Mouse (Mus musculus): ENCODE data around the gene Pxn. TPM values are rescaled to one million over a fixed set of nuclear protein-coding genes. Genes with fewer than 3 reads are reported as not detected.

Gene Pxn
- polyA plus RNA-seq, 1 experiment, result 25.7 TPM

DNA sequence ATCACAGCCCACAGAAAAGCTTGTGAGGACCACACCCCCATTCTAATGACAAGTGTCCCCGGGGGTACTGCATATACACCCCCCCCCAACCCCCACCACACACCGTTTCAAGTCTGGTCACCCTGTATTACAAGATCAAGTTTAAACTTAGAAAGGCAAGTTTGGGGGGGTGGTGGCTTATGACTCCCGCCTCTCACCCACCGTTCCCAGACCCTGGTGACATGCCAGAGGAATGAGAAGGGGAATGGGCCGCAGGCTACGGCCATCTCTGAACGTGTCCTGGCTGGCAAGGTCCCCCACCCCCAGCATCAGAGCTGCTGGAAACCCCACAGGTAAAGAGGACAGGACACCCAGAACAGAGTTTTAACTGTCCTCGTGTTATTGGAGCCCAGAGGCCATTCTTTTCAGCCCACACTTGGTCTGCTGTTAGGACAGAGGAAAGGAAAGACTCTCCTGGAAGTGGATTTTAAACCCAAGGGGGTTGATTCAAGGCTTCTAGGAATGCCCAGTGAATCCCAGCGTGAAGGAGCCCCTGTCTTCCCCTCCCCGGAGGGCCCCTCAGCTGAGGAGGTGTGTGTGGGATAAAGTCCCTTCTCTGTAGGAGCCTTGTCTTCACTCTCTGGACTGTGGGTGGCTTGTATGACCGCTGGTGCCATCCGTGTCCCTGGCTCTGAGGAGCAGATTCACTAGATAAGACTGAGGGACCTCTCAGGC lies 948 bp downstream of the Pxn start:
- H3K4me1 ChIP-seq (ENCODE audit: control insufficient read depth, insufficient read depth, low read length), result peaks cover 5% of the 10 kb centered on the region

DNA sequence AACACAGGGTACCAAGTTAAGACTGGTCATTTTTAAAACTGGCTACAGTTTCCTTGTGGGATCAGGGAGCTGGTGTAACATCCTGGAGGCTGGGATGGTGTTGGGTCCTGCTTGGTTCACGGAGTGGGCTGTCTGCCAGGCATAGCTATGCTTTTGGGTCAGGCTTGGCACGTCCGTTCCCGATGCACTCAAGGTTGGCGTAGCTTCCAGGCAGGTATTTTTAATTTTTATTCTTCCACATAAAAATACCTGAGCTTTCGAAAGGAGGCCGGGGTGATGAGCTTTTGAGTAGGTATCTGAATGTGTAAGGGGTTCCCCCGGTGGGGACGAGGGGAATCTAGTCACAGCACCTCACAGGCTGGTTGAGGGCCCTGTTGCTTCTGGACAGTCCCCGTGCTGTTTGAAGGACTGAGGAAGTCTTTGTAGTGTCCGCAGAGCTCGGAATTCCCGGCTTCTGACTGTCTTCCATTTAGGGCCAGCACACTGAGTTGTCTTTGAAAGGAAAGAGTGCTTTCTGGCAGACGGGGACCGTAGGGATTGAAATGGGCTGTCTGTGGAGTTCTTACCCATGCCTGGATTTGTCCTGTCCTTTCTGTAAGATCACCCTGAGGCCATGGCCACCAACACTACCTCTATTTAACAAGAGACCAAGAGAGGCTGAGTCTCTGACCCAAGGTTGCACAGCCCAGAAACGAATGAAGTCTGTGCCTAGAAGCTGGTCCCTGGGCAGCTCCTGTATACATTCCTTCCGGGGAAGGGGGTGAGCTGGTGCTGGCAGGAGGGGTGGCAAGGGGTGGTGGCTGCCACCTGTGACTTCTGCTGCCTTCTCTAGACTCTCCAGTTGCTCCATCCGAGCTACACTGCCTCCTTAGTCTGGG lies 1.7 kb downstream of the Pxn start:
- Histone ChIP-seq H3K27ac (ENCODE audit: insufficient read depth, low read length) (no peak overlapping the region), H3K4me1 (ENCODE audit: control insufficient read depth, insufficient read depth, low read length) (peaks cover 1% of the 10 kb centered on the region), H3K4me3 (ENCODE audit: insufficient read depth, low read length) (peak overlapping the region; percentile 85)
- TF ChIP-seq CTCF (IDR thresholded peaks at IDR 0.05; ENCODE audit: borderline replicate concordance, insufficient read depth, low read length) (no peak), POLR2A (IDR thresholded peaks at IDR 0.05; ENCODE audit: low read depth, low read length) (no peak)

More for the DNA sequence above, 948 bp downstream of the Pxn start:
- H3K27ac ChIP-seq (ENCODE audit: insufficient read depth, low read length), result no peak overlapping the region
- TF ChIP-seq POLR2A (IDR thresholded peaks at IDR 0.05; ENCODE audit: low read depth, low read length), result no peak
- TF ChIP-seq CTCF (IDR thresholded peaks at IDR 0.05; ENCODE audit: borderline replicate concordance, insufficient read depth, low read length), result no peak
- H3K4me3 ChIP-seq (ENCODE audit: insufficient read depth, low read length), result peak overlapping the region; percentile 85

DNA sequence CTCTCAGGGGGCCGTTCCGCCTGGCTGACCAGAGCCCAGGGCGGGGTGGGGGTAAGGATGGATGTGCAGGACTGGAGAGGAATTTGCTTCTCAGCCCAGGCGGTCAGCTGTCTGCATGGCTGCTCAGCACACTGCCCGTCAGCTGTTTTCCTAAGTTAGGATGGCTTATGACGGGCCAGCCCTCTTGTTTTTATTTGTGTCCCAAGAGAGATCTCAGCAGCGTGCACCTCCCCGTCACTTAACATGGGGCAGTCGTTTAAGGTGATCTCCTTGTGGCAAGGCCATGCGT lies 2.3 kb downstream of the Pxn start:
- H3K4me3 ChIP-seq (ENCODE audit: insufficient read depth, low read length), result peak overlapping the region; percentile 85
- no peak overlapping the region for H3K27ac ChIP-seq (ENCODE audit: insufficient read depth, low read length)
- no peaks in the 10 kb centered on the region; the same call in 1 of the 2 replicates for H3K4me1 ChIP-seq (ENCODE audit: control insufficient read depth, insufficient read depth, low read length)
- TF ChIP-seq CTCF (IDR thresholded peaks at IDR 0.05; ENCODE audit: borderline replicate concordance, insufficient read depth, low read length) (no peak), POLR2A (IDR thresholded peaks at IDR 0.05; ENCODE audit: low read depth, low read length) (no peak)

DNA sequence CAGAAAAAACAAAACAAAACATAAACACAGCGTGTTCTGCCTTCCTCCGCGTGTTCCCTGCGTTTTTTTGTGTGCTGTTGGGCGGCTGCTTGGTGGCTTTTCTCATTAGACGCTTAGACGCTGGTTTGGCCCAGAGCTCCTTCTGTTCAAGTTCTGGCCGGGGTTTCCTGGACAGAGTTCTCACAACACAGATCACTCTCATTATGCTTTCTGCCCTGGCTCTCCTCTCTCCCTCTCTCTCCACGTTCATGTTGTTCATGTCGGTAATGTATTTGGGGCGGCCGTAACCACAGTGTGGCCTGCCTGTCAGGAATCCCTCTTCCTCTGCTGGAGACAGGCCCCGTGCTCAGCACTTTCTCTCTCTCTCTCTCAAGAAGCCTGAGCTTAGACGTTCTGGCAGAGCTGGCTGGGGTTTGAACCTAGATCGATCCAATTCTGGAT lies 2.9 kb downstream of the Pxn start:
- no peak for TF ChIP-seq CTCF (IDR thresholded peaks at IDR 0.05; ENCODE audit: borderline replicate concordance, insufficient read depth, low read length)
- H3K4me1 ChIP-seq (ENCODE audit: control insufficient read depth, insufficient read depth, low read length), result peaks cover 3% of the 10 kb centered on the region
- peak overlapping the region; percentile 8; the same call in 1 of the 2 replicates for H3K4me3 ChIP-seq (ENCODE audit: insufficient read depth, low read length)
- no peak overlapping the region for H3K27ac ChIP-seq (ENCODE audit: insufficient read depth, low read length)

DNA sequence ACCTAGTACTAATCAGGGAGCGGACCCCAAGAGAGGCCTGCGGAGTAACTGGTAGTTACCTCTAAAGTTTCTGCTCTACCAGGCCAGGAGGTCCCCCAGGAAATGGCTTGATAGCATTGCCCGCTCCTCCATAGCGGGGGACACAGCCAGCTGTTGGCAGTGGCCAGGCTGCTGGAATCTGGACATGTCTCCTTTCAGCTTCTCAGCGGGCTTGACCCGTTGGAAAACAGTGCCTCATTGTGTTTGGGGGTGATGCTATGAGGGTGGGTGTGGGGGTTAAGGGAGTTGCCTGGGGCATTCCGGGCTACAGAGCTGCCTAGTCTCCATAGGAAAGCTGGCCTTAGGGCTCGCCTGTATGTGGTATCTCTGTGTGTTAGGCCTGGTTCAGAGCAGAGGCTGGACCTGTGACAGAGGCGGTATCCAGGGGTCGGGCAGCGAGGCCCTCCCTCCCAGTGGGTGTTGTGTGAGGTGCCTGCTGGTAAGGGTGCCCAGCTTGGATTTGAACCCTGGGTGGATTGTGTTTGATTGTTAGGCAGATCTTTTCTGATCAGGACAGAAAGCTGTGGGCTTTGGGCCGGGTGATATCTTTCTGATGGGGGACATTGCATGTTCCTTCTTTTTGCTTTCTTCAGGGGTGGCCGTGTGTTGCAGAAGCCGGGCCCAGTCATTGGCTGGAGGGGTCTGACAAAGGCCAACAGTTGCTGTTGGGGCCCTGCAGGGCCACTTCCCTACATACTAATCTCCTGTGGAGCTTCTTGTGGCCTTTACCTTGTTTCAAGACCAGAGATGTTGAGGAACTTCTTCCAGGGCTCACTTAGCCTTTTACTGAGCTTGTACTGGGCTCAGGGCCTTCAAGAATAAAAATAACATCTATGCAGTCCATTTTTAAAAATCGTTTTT lies 3.6 kb downstream of the Pxn start:
- H3K4me1 ChIP-seq (ENCODE audit: control insufficient read depth, insufficient read depth, low read length), result peaks cover 9% of the 10 kb centered on the region
- 0 out of 2 replicates have a peak overlapping the region, but pooled peaks have one; percentile 8 for H3K4me3 ChIP-seq (ENCODE audit: insufficient read depth, low read length)
- no peak for TF ChIP-seq CTCF (IDR thresholded peaks at IDR 0.05; ENCODE audit: borderline replicate concordance, insufficient read depth, low read length)
- TF ChIP-seq POLR2A (IDR thresholded peaks at IDR 0.05; ENCODE audit: low read depth, low read length), result no peak
- no peak overlapping the region for H3K27ac ChIP-seq (ENCODE audit: insufficient read depth, low read length)

DNA sequence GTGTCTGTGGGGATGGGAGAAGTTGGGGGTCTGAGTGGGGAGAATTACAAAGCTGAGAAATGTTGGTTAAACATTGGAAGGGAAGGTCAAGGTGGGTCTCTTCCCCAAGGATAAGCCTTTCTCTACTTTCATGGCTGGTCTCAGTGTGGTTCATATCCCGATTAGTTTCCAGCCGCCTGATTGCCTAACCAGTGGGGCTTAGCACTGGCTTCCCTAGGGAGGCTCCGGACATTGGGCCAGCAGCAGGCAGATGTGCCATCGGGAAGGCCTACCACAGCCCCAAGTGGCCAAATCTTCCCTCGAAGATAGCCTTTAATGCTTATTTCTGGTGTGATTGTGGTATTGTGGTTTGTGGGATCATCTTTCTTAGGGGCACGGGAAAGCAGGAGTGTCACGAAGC lies 5.9 kb downstream of the Pxn start:
- Histone ChIP-seq H3K4me3 (ENCODE audit: insufficient read depth, low read length) (no peak overlapping the region), H3K4me1 (ENCODE audit: control insufficient read depth, insufficient read depth, low read length) (peaks cover 13% of the 10 kb centered on the region), H3K27ac (ENCODE audit: insufficient read depth, low read length) (no peak overlapping the region)
- TF ChIP-seq CTCF (IDR thresholded peaks at IDR 0.05; ENCODE audit: borderline replicate concordance, insufficient read depth, low read length) (no peak), POLR2A (IDR thresholded peaks at IDR 0.05; ENCODE audit: low read depth, low read length) (no peak)

DNA sequence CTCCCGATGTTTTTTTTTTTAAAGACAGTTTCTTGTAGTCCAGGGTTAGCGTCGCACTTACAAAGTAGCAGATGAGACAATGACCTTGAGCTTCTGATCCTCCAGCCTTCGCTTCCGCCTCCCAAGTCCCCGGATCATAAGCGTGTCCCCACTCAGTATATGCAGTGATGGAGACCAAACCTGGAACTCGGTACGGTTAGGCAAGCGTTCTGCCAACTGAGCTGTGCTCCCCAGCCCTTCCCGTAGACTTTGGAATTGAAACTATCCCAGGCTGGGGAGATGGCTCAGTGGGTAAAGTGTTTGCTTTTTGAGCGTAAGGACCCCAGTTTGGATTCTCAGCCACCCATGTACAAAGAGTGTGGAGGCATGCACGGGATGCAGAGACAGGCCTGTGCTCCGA lies 6.8 kb downstream of the Pxn start:
- H3K4me3 ChIP-seq (ENCODE audit: insufficient read depth, low read length), result no peak overlapping the region
- no peak for TF ChIP-seq CTCF (IDR thresholded peaks at IDR 0.05; ENCODE audit: borderline replicate concordance, insufficient read depth, low read length)
- TF ChIP-seq POLR2A (IDR thresholded peaks at IDR 0.05; ENCODE audit: low read depth, low read length), result no peak
- H3K4me1 ChIP-seq (ENCODE audit: control insufficient read depth, insufficient read depth, low read length), result peaks cover 13% of the 10 kb centered on the region
- no peak overlapping the region for H3K27ac ChIP-seq (ENCODE audit: insufficient read depth, low read length)

DNA sequence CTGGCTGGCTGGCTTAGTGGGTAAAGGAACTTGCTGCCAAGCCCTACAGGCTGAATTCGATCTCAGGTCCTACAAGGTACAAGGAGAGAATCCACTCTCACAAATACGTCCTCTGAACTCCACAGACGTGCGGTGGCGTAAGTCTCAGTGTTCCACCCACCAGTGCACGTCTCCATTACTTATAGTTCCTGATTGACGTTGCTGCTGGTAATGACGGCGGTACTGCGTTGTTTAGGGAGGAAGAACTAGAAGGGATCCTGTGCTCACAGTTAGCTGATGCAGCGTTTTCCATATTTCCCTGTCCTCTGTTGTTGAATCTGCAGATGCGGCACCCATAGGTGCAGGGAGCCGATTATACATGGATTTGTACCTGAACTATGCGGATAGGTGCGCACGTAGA lies 7.2 kb downstream of the Pxn start:
- Histone ChIP-seq H3K4me3 (ENCODE audit: insufficient read depth, low read length) (no peak overlapping the region), H3K4me1 (ENCODE audit: control insufficient read depth, insufficient read depth, low read length) (peaks cover 13% of the 10 kb centered on the region)
- no peak for TF ChIP-seq CTCF (IDR thresholded peaks at IDR 0.05; ENCODE audit: borderline replicate concordance, insufficient read depth, low read length)
- TF ChIP-seq POLR2A (IDR thresholded peaks at IDR 0.05; ENCODE audit: low read depth, low read length), result no peak

DNA sequence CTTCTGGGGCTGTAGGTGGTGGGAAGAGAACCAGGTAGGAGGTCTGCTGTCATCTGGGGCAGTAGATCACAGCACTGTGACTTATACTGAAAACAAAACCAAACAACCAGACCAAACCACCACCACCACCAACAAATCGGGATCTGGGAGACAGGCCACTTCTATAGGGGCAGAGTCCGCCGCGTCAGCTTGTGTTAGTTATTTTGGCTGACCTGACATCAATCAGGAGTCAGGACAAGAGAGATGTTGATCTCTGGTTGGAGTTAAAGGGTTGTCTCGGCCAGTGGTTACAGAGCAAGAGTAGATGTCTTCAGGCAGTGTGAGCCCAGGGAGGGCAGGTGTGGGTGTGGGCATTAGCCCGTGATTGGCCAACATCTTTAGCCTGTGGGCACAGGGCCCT lies 7.9 kb downstream of the Pxn start:
- Histone ChIP-seq H3K4me1 (ENCODE audit: control insufficient read depth, insufficient read depth, low read length) (peaks cover 13% of the 10 kb centered on the region), H3K27ac (ENCODE audit: insufficient read depth, low read length) (peak overlapping the region; percentile 48), H3K4me3 (ENCODE audit: insufficient read depth, low read length) (no peak overlapping the region)
- no peak for TF ChIP-seq POLR2A (IDR thresholded peaks at IDR 0.05; ENCODE audit: low read depth, low read length)
- no peak for TF ChIP-seq CTCF (IDR thresholded peaks at IDR 0.05; ENCODE audit: borderline replicate concordance, insufficient read depth, low read length)

More for the DNA sequence above, 7.2 kb downstream of the Pxn start:
- H3K27ac ChIP-seq (ENCODE audit: insufficient read depth, low read length), result no peak overlapping the region

Measured in embryonic fibroblast, embryonic 13.5 days (primary cell).